Mouse (Mus musculus) heart, postnatal 10 days (tissue): ENCODE data around the gene Gm10799. TPM values are rescaled to one million over a fixed set of nuclear protein-coding genes. Genes with fewer than 3 reads are reported as not detected.
A peak's percentile ranks its signal among the peaks of the same experiment; 100 is the strongest.

Experiments used
- DNase-seq, 2 experiments: peaks; one replicate each; pipeline ENCODE4 v3.0.0; 2021
- intact Hi-C: fragments of 180-260 bp; cut with DNase I; formaldehyde crosslinking; loops from one replicate; pipeline ENCODE4 v1.15.1; 2025
- total RNA-seq, 2 experiments: library from RNA; stranded (reverse); gene quantifications; 2 replicates each; pipeline ENCODE4 v1.2.3; 2021

Gm10799 gene
- total RNA-seq, 2 experiments from 2014 or later = not detected

DNA sequence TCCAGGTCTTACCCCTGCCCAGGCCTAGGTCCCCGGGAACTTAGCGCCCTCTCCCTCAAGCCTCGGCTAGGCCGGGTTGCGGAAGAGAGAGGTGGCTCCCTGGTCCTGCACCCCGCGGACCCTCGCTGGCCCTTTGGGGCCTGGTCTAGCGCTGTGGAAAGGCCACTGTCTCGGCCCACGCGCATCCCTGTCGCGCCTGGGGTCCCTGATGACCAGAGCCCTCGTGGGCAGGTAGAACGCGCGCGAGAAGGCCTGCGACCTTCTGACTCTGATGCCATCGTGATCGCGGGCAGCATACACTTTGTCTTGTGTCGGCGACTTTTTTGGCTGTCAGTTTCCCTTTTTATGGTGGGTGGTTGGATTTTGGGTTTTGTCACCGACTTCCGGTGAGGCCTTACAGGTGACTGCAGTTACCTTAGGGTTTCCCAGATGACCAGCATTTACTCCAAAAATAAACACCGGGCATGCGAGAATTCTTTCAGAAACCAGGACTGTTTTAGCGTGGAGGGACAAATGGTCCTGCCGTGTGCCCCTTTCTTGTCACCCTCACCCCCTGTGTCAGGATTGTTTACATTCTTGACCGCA lies 40.1 kb downstream of the Gm10799 start, which contains the start of gene 4931422A03Rik:
TSS of gene 4931422A03Rik (minus strand) at position 223 of the 585 bp plus-strand sequence.
- DNase-seq = no peak
- intact Hi-C loops = no loop called here

DNA sequence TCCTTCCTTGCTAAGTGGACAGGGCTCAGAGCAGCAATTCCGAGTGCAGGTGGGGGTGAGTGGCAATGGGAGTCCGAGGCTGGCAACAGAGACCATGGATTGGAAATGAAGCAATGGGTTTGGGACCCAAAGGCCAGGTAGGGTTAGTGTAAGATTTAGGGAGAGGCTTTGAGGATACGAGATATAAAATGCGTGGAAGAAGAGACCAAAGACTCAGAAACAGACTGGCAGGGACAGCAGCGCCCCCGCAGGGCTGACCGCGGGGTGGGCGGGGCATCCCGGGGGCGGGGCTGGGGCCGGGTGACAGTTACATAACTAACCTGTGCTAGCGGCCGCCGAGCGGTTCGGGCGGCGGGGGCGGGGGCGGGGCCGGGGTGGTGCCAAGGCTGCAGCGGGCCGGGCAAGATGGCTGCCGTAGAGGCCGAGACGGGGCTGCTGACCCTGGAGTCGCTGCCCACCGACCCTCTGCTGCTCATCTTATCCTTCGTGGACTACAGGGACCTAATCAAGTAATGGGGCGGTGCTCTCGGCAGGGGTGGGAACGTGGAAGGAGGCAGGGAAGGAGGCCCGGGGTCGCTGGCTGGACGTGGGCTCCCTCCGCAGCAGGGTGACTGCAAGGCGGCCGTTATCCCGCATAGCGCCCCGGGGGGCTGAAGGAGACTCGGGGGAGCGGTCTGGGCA lies 40.8 kb downstream of the Gm10799 start, which contains the start of gene Fbxo3:
TSS of gene Fbxo3 (plus strand) at position 264 of the 681 bp plus-strand sequence.
- peak; percentile 90 to 92 for DNase-seq
- intact Hi-C loops = no loop called here

- intact Hi-C loops = no loop called here
- no peak for DNase-seq
Observed at GRCm38 (mm10) chr2:104024656-104025055, 43.7 kb downstream of the Gm10799 start.

DNA sequence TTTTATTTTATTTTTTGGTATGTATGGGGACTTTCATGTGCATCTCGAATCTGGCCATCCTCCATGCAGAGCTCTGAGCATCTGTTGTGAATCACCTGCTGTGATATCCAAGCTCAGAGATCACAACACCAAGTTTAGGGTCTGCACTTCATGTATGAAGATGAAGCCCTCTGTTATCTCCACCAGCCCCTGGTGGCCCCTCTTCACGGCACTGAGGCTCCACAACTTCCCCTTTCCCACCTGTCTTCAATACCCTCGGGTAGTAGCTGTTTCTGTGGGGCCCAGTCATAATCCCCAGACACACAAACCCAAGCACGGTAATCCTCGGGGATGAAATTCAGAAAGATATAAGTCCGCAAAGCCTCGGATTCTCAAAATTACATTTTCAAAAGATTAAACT lies 45.3 kb downstream of the Gm10799 start:
- intact Hi-C loops = no loop called here

More for the DNA sequence above, 45.3 kb downstream of the Gm10799 start:
- DNase-seq = no peak

Other genes with a start within 250 kb of the Gm10799 start
- 10 to 100 TPM; 20.8 to 25.1 TPM for gene Lmo2, start 110.6 kb downstream of the Gm10799 start, total RNA-seq
- gene Fbxo3, start 40.8 kb downstream of the Gm10799 start, total RNA-seq = 10 to 100 TPM; 47.6 to 53.3 TPM
- not detected for gene 4931422A03Rik, start 40.2 kb downstream of the Gm10799 start, total RNA-seq
- gene Gm10912, start 2.7 kb downstream of the Gm10799 start, total RNA-seq = under 1 TPM in 1 of 2 experiments, not detected in 1; 0.25 TPM
- 1 to 10 TPM; 2.4 to 2.5 TPM for gene Cd59b, start 1.3 kb upstream of the Gm10799 start, total RNA-seq
- 10 to 100 TPM; 33.9 to 35.6 TPM for gene Cd59a, start 27.3 kb upstream of the Gm10799 start, total RNA-seq
- under 1 TPM; 0.55 to 0.77 TPM for gene A930018P22Rik, start 54.2 kb upstream of the Gm10799 start, total RNA-seq